Mouse (Mus musculus) hematopoietic multipotent progenitor cell, adult 10-12 weeks (in vitro differentiated cells): Measurements from ENCODE around the gene Tlr12. TPM values are rescaled to one million over a fixed set of nuclear protein-coding genes. Genes with fewer than 3 reads are reported as not detected.

Source experiments
- polyA plus RNA-seq: library from polyadenylated mRNA; stranded (reverse); fragments of >175 nt; gene quantifications from 2 replicates; pipeline ENCODE4 v1.2.3, GENCODE M21; 2012; ENCODE audit warnings: low replicate concordance

Tlr12 gene
- polyA plus RNA-seq = 2.8 and 5.4 TPM in 2 replicates

GRCm38 (mm10) chr4:128618246-128618911 lies at the start of gene Tlr12:
Gene Tlr12, minus strand, starts transcription at chr4:128618619.

GRCm38 (mm10) chr4:128654505-128655381 lies 36.3 kb upstream of the Tlr12 start, which contains the start of gene Phc2:
Gene Phc2, plus strand, starts transcription at chr4:128654702.

GRCm38 (mm10) chr4:128609925-128610402 lies 8.5 kb downstream of the Tlr12 start, which contains the start of gene Zscan20:
Gene Zscan20, minus strand, starts transcription at chr4:128610098.

Other genes with a start within 250 kb of the Tlr12 start
- gene Zscan20, start 8.5 kb downstream of the Tlr12 start, polyA plus RNA-seq = 6.7 and 7.6 TPM in 2 replicates
- 128 and 147 TPM in 2 replicates for gene Phc2, start 36.1 kb upstream of the Tlr12 start, polyA plus RNA-seq
- gene A3galt2, start 136.7 kb upstream of the Tlr12 start, polyA plus RNA-seq = 0.08 TPM in 1 of 2 replicates, not detected in the other
- 133 and 182 TPM in 2 replicates for gene Zfp362, start 187.4 kb upstream of the Tlr12 start, polyA plus RNA-seq